Mouse (Mus musculus) hindbrain, postnatal 0 days (tissue): ENCODE measurements around the gene Ccdc88a. TPM values are rescaled to one million over a fixed set of nuclear protein-coding genes. Genes with fewer than 3 reads are reported as not detected.

Source experiments
- ATAC-seq: fragments of 200-750 bp; cut with Nextera tagmentation; 2 replicates; pipeline ENCODE4 v1.8.0; 2017; ENCODE audit warnings: mild to moderate bottlenecking, moderate TSS enrichment, moderate library complexity
- DNase-seq: peaks from one replicate; pipeline ENCODE4 v3.0.0-alpha.2; 2015; ENCODE audit warnings: low spot score
- H3K27ac ChIP-seq: fragments of 300-500 bp; sonication (generic); 2 replicates; pipeline ENCODE4 v1.5.1; 2014; ENCODE audit warnings: mild to moderate bottlenecking
- H3K27me3 ChIP-seq: fragments of 300-500 bp; sonication (generic); 2 replicates; pipeline ENCODE4 v1.6.1; 2014; ENCODE audit warnings: low read length, mixed read lengths; ENCODE audit not compliant: insufficient read depth
- H3K36me3 ChIP-seq: fragments of 300-500 bp; sonication (generic); 2 replicates; pipeline ENCODE4 v1.6.1; 2014; ENCODE audit warnings: low read length, mixed read lengths; ENCODE audit not compliant: insufficient read depth
- H3K4me1 ChIP-seq: fragments of 300-500 bp; sonication (generic); 2 replicates; pipeline ENCODE4 v1.6.1; 2014; ENCODE audit warnings: antibody characterized with exemption, low read length, mixed read lengths; ENCODE audit not compliant: insufficient read depth
- H3K4me2 ChIP-seq: fragments of 300-500 bp; sonication (generic); 2 replicates; pipeline ENCODE4 v1.6.1; 2014; ENCODE audit warnings: low read depth, mild to moderate bottlenecking, low read length, moderate library complexity, mixed read lengths
- H3K4me3 ChIP-seq: fragments of 300-500 bp; sonication (generic); 2 replicates; pipeline ENCODE4 v1.5.1; 2014; ENCODE audit warnings: low read length
- H3K9ac ChIP-seq: fragments of 300-500 bp; sonication (generic); replicated peaks from 2 replicates; pipeline ENCODE4 v1.6.1; 2014; ENCODE audit warnings: mild to moderate bottlenecking, low read length, moderate library complexity, mixed read lengths
- H3K9me3 ChIP-seq: fragments of 300-500 bp; sonication (generic); 2 replicates; pipeline ENCODE4 v1.6.1; 2016; ENCODE audit warnings: low read length, mixed read lengths
- CTCF ChIP-seq: IDR thresholded peaks from 2 replicates; pipeline ENCODE4 v1.5.1; 2016; ENCODE audit warnings: antibody characterized with exemption, control low read depth, low read depth
- WGBS: fragments of 180-500 bp; shearing (Covaris S2); extraction: QIAGEN DNeasy Blood & Tissue Kit; methylation state at CpG from one replicate; pipeline ENCODE4 v1.1.7; 2014; 5-methylcytosine and 5-hydroxymethylcytosine counted together
- polyA plus RNA-seq: library from polyadenylated mRNA; unstranded; fragments of >200 nt; fragmentation: Nextera tagmentation; extraction: Ambion mirVana; gene quantifications from 2 replicates; pipeline ENCODE4 v1.2.1, GENCODE M21; 2015
- total RNA-seq: library from RNA; depleted of rRNA; stranded (reverse); fragments of >200 nt; gene quantifications from 2 replicates; pipeline ENCODE4 v1.2.3, GENCODE M21; 2014; rRNA removed

Ccdc88a gene
- total and polyA plus RNA-seq, 2 experiments from 2014 or later = 59.0 to 82.6 TPM

GRCm38 (mm10) chr11:29547752-29548503 is 174.5 kb downstream of the Ccdc88a start, which contains the start of the genes Clhc1 and Rps27a:
Clhc1 (plus strand) TSS chr11:29547950.
Rps27a (minus strand) TSS chr11:29548109.
- Histone ChIP-seq H3K36me3 (peaks cover 18% of the 10 kb centered on the region; the same call in 1 of the 2 replicates), H3K4me3 (peak within 1 kb of the TSS; percentile 77), H3K27ac (peak within 1 kb of the TSS; percentile 93), H3K4me1 (peaks cover 6% of the 10 kb centered on the region; the same call in 1 of the 2 replicates), H3K4me2 (peak within 1 kb of the TSS; percentile 80), H3K9me3 (no peaks in the 10 kb centered on the region), H3K27me3 (no peaks in the 10 kb centered on the region), H3K9ac (peak within 1 kb of the TSS; percentile 84)
- ATAC-seq (peak; percentile 98), DNase-seq (peak; percentile 95)
- WGBS = under 1% methylated on average over 46 of the region's 46 CpGs
- peak; percentile 44 for TF ChIP-seq CTCF

GRCm38 (mm10) chr11:29548504-29549424 is 175.3 kb downstream of the Ccdc88a start:
- 26% methylated on average over 23 of the region's 23 CpGs for WGBS
- Histone ChIP-seq H3K9ac (peak overlapping the region; percentile 84), H3K36me3 (peaks cover 16% of the 10 kb centered on the region; the same call in 1 of the 2 replicates), H3K4me1 (peaks cover 6% of the 10 kb centered on the region; the same call in 1 of the 2 replicates), H3K27ac (peak overlapping the region; percentile 93; the same call in 1 of the 2 replicates), H3K9me3 (no peaks in the 10 kb centered on the region), H3K4me2 (peak overlapping the region; percentile 80), H3K27me3 (no peaks in the 10 kb centered on the region), H3K4me3 (peak overlapping the region; percentile 77)
- ATAC-seq (no peak), DNase-seq (no peak)
- no peak for TF ChIP-seq CTCF

- no peak for TF ChIP-seq CTCF
- DNase-seq (no peak), ATAC-seq (no peak)
- no peaks in the 10 kb centered on the region for H3K9me3 ChIP-seq
- no peak overlapping the region for H3K9ac ChIP-seq
- peaks cover 6% of the 10 kb centered on the region; the same call in 1 of the 2 replicates for H3K4me1 ChIP-seq
- no peaks in the 10 kb centered on the region for H3K27me3 ChIP-seq
- 95% methylated on average over 1 of the region's 1 CpGs for WGBS
- H3K27ac ChIP-seq = no peak overlapping the region
- peaks cover 9% of the 10 kb centered on the region; the same call in 1 of the 2 replicates for H3K36me3 ChIP-seq
- H3K4me3 ChIP-seq = no peak overlapping the region
- no peak overlapping the region for H3K4me2 ChIP-seq
Observed at GRCm38 (mm10) chr11:29549425-29549778, 175.9 kb downstream of the Ccdc88a start.

Other genes with a start within 250 kb of the Ccdc88a start
- gene Pnpt1, start 242.9 kb upstream of the Ccdc88a start, total RNA-seq = 40.4 and 42.8 TPM in 2 replicates
- 20.9 and 23.0 TPM in 2 replicates for gene Pnpt1, start 242.9 kb upstream of the Ccdc88a start, polyA plus RNA-seq
- gene Ppp4r3b, start 200.8 kb upstream of the Ccdc88a start, total RNA-seq = 31.2 and 37.1 TPM in 2 replicates
- gene Ppp4r3b, start 200.8 kb upstream of the Ccdc88a start, polyA plus RNA-seq = 53.9 and 56.0 TPM in 2 replicates
- gene Cfap36, start 126.2 kb upstream of the Ccdc88a start, total RNA-seq = 28.0 and 40.1 TPM in 2 replicates
- 154 and 164 TPM in 2 replicates for gene Cfap36, start 126.2 kb upstream of the Ccdc88a start, polyA plus RNA-seq
- gene Prorsd1, start 141.4 kb downstream of the Ccdc88a start, total RNA-seq = 2.0 and 3.8 TPM in 2 replicates
- 10.0 and 10.8 TPM in 2 replicates for gene Prorsd1, start 141.4 kb downstream of the Ccdc88a start, polyA plus RNA-seq
- 17.9 and 32.4 TPM in 2 replicates for gene Mtif2, start 152.8 kb downstream of the Ccdc88a start, total RNA-seq
- gene Mtif2, start 152.8 kb downstream of the Ccdc88a start, polyA plus RNA-seq = 36.5 and 37.8 TPM in 2 replicates
- gene Clhc1, start 174.3 kb downstream of the Ccdc88a start, total RNA-seq = not detected in 2 replicates
- 0.16 TPM in 1 of 2 replicates, not detected in the other for gene Clhc1, start 174.3 kb downstream of the Ccdc88a start, polyA plus RNA-seq
- gene Rps27a, start 174.5 kb downstream of the Ccdc88a start, total RNA-seq = 355 and 376 TPM in 2 replicates
- gene Rps27a, start 174.5 kb downstream of the Ccdc88a start, polyA plus RNA-seq = 617 and 630 TPM in 2 replicates